Mouse (Mus musculus) kidney, postnatal 0 days (tissue): Measurements from ENCODE around the gene Gpatch3. TPM values are rescaled to one million over a fixed set of nuclear protein-coding genes. Genes with fewer than 3 reads are reported as not detected.

Experiments
- ATAC-seq: fragments of 200-750 bp; cut with Nextera tagmentation; replicated peaks from 2 replicates; pipeline ENCODE4 v1.8.0; 2017; ENCODE audit warnings: low read depth, moderate number of reproducible peaks, moderate TSS enrichment, moderate library complexity; ENCODE audit not compliant: low FRiP score
- DNase-seq: peaks from one replicate; pipeline ENCODE4 v3.0.0-alpha.2; 2016; ENCODE audit warnings: low spot score
- H3K27ac ChIP-seq: fragments of 300-500 bp; sonication (generic); 2 replicates; pipeline ENCODE4 v1.5.1; 2014; ENCODE audit warnings: mild to moderate bottlenecking
- H3K27me3 ChIP-seq: fragments of 300-500 bp; sonication (generic); 2 replicates; pipeline ENCODE4 v1.6.1; 2014; ENCODE audit warnings: low read length, mixed read lengths; ENCODE audit not compliant: insufficient read depth
- H3K36me3 ChIP-seq: fragments of 300-500 bp; sonication (generic); 2 replicates; pipeline ENCODE4 v1.6.1; 2014; ENCODE audit warnings: low read length, mixed read lengths; ENCODE audit not compliant: insufficient read depth
- H3K4me1 ChIP-seq: fragments of 300-500 bp; sonication (generic); replicated peaks from 2 replicates; pipeline ENCODE4 v1.6.1; 2014; ENCODE audit warnings: antibody characterized with exemption, low read length, mixed read lengths; ENCODE audit not compliant: insufficient read depth
- H3K4me2 ChIP-seq: fragments of 300-500 bp; sonication (generic); 2 replicates; pipeline ENCODE4 v1.6.1; 2014; ENCODE audit warnings: mild to moderate bottlenecking, low read length, moderate library complexity, mixed read lengths
- H3K4me3 ChIP-seq: fragments of 300-500 bp; sonication (generic); replicated peaks from 2 replicates; pipeline ENCODE4 v1.5.1; 2014; ENCODE audit warnings: low read depth, low read length
- H3K9ac ChIP-seq: fragments of 300-500 bp; sonication (generic); 2 replicates; pipeline ENCODE4 v1.6.1; 2014; ENCODE audit warnings: low read depth, low read length
- H3K9me3 ChIP-seq: fragments of 300-500 bp; sonication (generic); replicated peaks from 2 replicates; pipeline ENCODE4 v1.6.1; 2016; ENCODE audit warnings: low read length, inconsistent platforms, mixed read lengths
- CTCF ChIP-seq: IDR thresholded peaks from 2 replicates; pipeline ENCODE4 v1.5.1; 2016; ENCODE audit warnings: antibody characterized with exemption, low read depth, mild to moderate bottlenecking, moderate library complexity
- WGBS: fragments of 180-500 bp; shearing (Covaris S2); extraction: QIAGEN DNeasy Blood & Tissue Kit; methylation state at CpG from one replicate; pipeline ENCODE4 v1.1.7; 2014; 5-methylcytosine and 5-hydroxymethylcytosine counted together
- polyA plus RNA-seq: library from polyadenylated mRNA; unstranded; fragments of >200 nt; fragmentation: Nextera tagmentation; extraction: Ambion mirVana; gene quantifications from 2 replicates; pipeline ENCODE4 v1.2.1, GENCODE M21; 2015

Gpatch3 gene
- polyA plus RNA-seq, 1 experiment from 2014 or later, result 8.2 TPM

DNA sequence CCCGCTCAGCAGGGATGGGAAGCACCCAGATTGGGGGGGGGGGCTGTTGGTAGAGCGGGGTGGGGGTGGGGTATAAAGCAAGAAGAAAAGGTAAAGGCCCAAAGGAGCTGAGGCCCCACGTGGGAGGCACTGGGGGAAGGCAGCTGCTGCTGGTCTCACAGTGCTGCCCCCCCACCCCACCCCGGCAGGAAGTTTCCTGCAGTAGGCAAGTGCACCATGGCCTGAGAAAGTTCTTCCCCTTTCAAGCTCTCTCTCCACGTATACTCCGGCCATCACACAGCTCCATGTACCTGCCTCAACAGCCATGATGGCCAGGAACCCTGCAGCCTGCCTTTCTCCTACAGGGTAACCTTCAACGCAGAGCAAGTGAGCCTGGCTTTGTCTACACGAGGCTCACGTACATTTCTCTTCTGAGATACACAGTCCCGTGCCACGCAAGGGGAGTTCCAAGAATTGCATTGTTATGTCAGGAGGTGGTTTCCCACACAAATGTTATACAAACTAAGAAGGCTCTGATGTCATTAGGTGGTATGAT, 47.7 kb downstream of the Gpatch3 start:
- DNase-seq, result no peak
- no peaks in the 10 kb centered on the region for H3K27me3 ChIP-seq
- TF ChIP-seq CTCF, result no peak

DNA sequence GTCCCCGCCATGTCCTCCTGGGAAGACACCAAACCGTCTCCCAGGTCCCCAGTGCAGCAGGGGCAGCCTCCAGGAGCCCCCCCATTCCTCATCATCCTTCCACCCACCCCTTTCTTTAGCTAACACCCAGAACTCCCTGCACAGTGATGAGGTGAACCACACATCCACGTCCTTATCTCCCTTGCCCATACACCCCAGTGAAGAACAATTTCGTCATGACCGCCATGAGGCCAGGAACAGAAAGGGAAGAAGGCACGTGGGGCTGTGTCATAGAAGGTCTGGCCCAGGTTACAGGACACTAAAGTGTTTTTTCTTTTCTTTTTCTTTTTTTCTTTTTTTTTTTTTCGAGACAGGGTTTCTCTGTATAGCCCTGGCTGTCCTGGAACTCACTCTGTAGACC, 50.3 kb downstream of the Gpatch3 start:
- no peak overlapping the region for H3K9ac ChIP-seq
- no peaks in the 10 kb centered on the region for H3K9me3 ChIP-seq

More for the DNA sequence above, 47.7 kb downstream of the Gpatch3 start:
- Histone ChIP-seq H3K9ac (no peak overlapping the region), H3K27ac (no peak overlapping the region), H3K36me3 (0 out of 2 replicates have a peak, but pooled peaks cover 7% of the 10 kb centered on the region), H3K4me1 (peaks cover 11% of the 10 kb centered on the region), H3K4me3 (no peak overlapping the region), H3K9me3 (no peaks in the 10 kb centered on the region), H3K4me2 (no peak overlapping the region)
- 80% methylated on average over 11 of the region's 11 CpGs for WGBS
- ATAC-seq, result no peak

DNA sequence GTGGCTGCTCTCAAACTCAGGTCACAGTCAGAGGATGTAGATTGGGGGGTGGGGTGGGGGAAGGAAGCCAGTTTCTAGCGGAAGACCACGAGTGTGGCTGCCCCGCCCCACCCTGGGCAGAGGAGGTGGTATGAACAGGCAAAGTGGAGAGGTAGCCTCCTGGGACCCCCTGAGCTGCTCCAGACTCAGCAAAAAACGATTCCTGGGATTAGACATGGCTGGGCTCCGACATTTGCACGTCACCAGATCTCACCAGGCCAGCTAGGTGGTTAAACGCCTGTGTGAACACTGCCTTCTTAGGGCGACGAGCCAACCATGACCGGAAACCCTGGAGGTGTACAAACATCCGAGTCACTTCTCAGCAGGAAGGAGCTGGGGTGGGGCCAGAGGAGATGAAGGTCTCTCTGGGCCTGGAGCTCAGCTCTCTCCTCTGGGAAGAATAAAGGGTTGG, 51.1 kb downstream of the Gpatch3 start:
- no peaks in the 10 kb centered on the region for H3K9me3 ChIP-seq
- H3K36me3 ChIP-seq, result 0 out of 2 replicates have a peak, but pooled peaks cover 7% of the 10 kb centered on the region
- peaks cover 17% of the 10 kb centered on the region for H3K4me1 ChIP-seq
- H3K4me2 ChIP-seq, result no peak overlapping the region
- no peak for TF ChIP-seq CTCF
- peak; percentile 73 for DNase-seq
- peak overlapping the region; percentile 81 for H3K27ac ChIP-seq
- H3K9ac ChIP-seq, result no peak overlapping the region
- 24% methylated on average over 11 of the region's 11 CpGs for WGBS
- ATAC-seq, result peak; percentile 72
- no peaks in the 10 kb centered on the region for H3K27me3 ChIP-seq
- H3K4me3 ChIP-seq, result no peak overlapping the region

More for the DNA sequence above, 50.3 kb downstream of the Gpatch3 start:
- Histone ChIP-seq H3K4me1 (peaks cover 11% of the 10 kb centered on the region), H3K27ac (peak overlapping the region; percentile 81), H3K27me3 (no peaks in the 10 kb centered on the region), H3K4me3 (no peak overlapping the region), H3K36me3 (0 out of 2 replicates have a peak, but pooled peaks cover 7% of the 10 kb centered on the region), H3K4me2 (no peak overlapping the region)
- WGBS, result 87% methylated on average over 7 of the region's 7 CpGs
- DNase-seq (no peak), ATAC-seq (no peak)
- no peak for TF ChIP-seq CTCF

- Histone ChIP-seq H3K36me3 (0 out of 2 replicates have a peak, but pooled peaks cover 7% of the 10 kb centered on the region), H3K9ac (no peak overlapping the region), H3K27me3 (no peaks in the 10 kb centered on the region), H3K4me3 (no peak overlapping the region), H3K27ac (peak overlapping the region; percentile 81), H3K4me1 (peaks cover 17% of the 10 kb centered on the region), H3K9me3 (no peaks in the 10 kb centered on the region), H3K4me2 (no peak overlapping the region)
- 25% methylated on average over 5 of the region's 5 CpGs for WGBS
- TF ChIP-seq CTCF, result no peak
- peak; percentile 38 for DNase-seq
- peak; percentile 18; the same call in 1 of the 2 replicates for ATAC-seq
Measured at GRCm38 (mm10) chr4:133626221-133626620, 51.7 kb downstream of the Gpatch3 start.

DNA sequence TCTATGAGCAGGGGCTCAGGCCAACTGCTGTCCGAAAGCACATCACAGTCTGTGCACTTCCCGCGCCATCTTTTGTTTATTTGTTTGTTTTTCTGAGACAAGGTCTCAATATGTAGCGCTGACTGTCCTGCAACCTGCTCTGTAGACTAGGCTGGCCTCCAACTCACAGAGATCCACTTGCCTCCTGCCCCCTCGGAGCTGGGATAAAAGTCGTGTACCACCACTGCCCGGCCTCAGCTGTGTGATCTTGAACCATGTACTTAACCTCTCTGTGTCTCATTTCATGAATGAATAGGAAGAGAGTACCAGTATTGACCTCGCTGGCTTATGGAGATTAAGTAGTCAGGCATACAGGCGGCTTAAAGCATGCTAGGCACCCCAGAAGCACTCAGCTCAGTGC, 52.1 kb downstream of the Gpatch3 start:
- ATAC-seq (no peak), DNase-seq (no peak)
- Histone ChIP-seq H3K4me2 (no peak overlapping the region), H3K9me3 (no peaks in the 10 kb centered on the region), H3K27me3 (no peaks in the 10 kb centered on the region), H3K4me3 (no peak overlapping the region), H3K36me3 (0 out of 2 replicates have a peak, but pooled peaks cover 7% of the 10 kb centered on the region), H3K27ac (peak overlapping the region; percentile 81), H3K4me1 (peaks cover 17% of the 10 kb centered on the region), H3K9ac (no peak overlapping the region)
- 68% methylated on average over 9 of the region's 9 CpGs for WGBS
- no peak for TF ChIP-seq CTCF

DNA sequence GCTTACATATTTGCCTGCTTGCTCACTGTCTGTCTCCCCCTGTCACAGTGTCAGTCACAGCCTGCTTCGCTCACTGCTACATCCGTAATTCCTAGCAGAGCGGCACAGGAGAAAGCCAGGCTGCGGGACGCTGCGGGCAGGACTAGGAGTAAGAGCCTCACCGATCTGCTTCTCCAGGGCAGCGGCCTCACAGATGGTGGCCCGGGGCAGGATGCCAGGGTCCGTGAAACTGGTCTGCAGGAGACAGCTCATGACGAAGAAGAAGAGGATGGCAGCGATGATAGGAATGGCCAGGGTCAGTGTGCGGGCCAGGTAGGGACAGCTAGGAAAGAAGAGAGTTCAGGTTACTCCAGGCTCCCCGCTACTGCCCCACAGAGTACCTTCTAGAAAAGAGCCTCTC, 52.5 kb downstream of the Gpatch3 start:
- no peak overlapping the region for H3K4me3 ChIP-seq

DNA sequence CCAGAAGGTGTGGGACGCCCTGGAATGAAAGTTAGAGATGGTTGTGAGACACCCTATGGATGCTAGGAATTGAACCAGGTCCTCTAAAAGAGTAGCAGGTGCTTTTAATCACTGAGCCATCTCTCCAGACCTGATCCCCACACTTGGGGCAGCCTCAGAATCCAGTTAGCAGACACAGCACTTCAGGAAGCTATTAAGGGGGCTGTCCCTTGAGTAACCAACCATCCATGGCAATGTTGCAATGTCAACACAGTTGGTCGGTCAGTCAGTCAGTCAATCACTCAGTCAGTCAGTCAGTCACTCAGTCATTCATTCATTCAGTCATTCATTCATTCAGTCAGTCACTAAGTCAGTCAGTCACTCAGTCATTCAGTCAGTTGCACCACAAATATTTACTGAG, 54.0 kb downstream of the Gpatch3 start:
- Histone ChIP-seq H3K27me3 (no peaks in the 10 kb centered on the region), H3K9ac (no peak overlapping the region), H3K4me3 (no peak overlapping the region), H3K4me2 (no peak overlapping the region), H3K36me3 (0 out of 2 replicates have a peak, but pooled peaks cover 7% of the 10 kb centered on the region), H3K9me3 (no peaks in the 10 kb centered on the region), H3K4me1 (peaks cover 17% of the 10 kb centered on the region), H3K27ac (no peak overlapping the region)
- ATAC-seq, result no peak
- no peak for DNase-seq
- TF ChIP-seq CTCF, result no peak
- WGBS, result 62% methylated on average over 2 of the region's 2 CpGs

More for the DNA sequence above, 52.5 kb downstream of the Gpatch3 start:
- TF ChIP-seq CTCF, result no peak
- 90% methylated on average over 14 of the region's 14 CpGs for WGBS
- 0 out of 2 replicates have a peak, but pooled peaks cover 7% of the 10 kb centered on the region for H3K36me3 ChIP-seq
- DNase-seq (no peak), ATAC-seq (no peak)
- peak overlapping the region; percentile 81; the same call in 1 of the 2 replicates for H3K27ac ChIP-seq
- H3K9ac ChIP-seq, result no peak overlapping the region
- no peak overlapping the region for H3K4me2 ChIP-seq
- no peaks in the 10 kb centered on the region for H3K9me3 ChIP-seq
- peaks cover 17% of the 10 kb centered on the region for H3K4me1 ChIP-seq
- H3K27me3 ChIP-seq, result no peaks in the 10 kb centered on the region
